Mouse (Mus musculus): Measurements from ENCODE around the gene Gpbar1. TPM values are rescaled to one million over a fixed set of nuclear protein-coding genes. Genes with fewer than 3 reads are reported as not detected.

Gpbar1 gene
- total RNA-seq (2023), result 1.7 TPM

GRCm38 (mm10) chr1:74278538-74278937, at the start of gene Gpbar1:
Gene Gpbar1, plus strand, starts transcription at chr1:74278550.

DNA sequence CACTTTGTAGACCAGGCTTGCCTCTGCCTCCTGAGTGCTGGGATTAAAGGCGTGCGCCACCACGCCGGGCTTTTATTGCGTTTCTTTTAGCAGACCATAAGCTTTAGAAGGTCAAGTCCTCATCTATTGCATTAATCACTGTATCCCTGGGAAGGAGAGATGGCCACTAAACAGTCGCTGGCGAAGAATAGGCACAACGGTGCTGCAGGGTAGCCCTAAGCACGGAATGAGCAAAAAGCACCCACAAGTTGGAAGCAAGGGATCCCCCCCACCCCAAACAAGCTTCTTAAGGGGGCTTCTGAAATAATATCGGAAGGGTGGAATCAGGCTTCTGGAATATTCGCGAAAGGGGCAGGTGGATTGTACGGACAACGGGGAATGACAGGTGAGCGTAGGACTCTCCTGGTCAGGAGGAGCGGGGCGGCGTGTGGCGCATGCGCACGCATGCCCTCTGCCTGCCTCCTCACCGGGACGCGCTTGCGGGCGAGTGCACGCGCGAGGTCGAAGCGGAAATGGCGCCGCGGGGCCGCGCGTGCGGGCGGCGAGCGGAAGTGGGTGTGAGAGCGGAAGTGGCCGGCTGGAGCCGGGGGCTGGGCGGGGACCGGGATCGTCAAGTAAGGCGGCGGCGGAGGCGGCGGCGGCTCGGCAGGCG, 42.3 kb upstream of the Gpbar1 start, which contains the start of gene Arpc2:
Gene Arpc2 (plus strand): TSS at position 147 of the 652 bp plus-strand sequence.

GRCm38 (mm10) chr1:74284543-74285160, 6.3 kb downstream of the Gpbar1 start, which contains the start of the genes Aamp and Pnkd:
Gene Aamp, minus strand, starts transcription at chr1:74284738.
Gene Pnkd, plus strand, starts transcription at chr1:74284930.

DNA sequence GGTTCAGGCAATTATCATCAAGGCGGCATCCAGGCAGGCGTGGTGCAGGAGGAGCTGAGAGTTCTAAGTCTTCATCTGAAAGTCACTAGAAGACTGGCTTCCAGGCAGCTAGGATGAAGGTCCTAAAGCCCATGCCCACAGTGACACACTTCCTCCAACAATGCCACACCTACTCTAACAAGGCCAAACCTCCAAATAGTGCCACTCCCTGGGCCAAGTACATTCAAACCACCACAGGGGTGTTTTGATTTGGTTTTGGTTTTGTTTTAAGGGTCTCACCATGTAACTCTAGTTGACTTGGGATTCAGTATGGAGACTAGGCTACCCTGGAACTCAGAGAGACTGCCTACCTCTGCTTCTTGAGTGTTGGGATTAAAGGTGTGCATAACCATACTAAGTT, 27.2 kb downstream of the Gpbar1 start, which contains the start of gene Tmbim1:
Gene Tmbim1 (minus strand): TSS at position 101 of the 400 bp plus-strand sequence.

Other genes starting within 250 kb of the Gpbar1 start
- gene Tns1, start 154.1 kb upstream of the Gpbar1 start, total RNA-seq (2023), result 41.3 TPM
- gene Rufy4, start 153.0 kb upstream of the Gpbar1 start, total RNA-seq (2023), result 0.41 TPM
- gene Cxcr2, start 124.6 kb upstream of the Gpbar1 start, total RNA-seq (2023), result 1.8 TPM
- not detected for gene Cxcr1, start 83.9 kb upstream of the Gpbar1 start, total RNA-seq (2023)
- gene Arpc2, start 42.5 kb upstream of the Gpbar1 start, total RNA-seq (2023), result 366 TPM
- 169 TPM for gene Aamp, start 6.2 kb downstream of the Gpbar1 start, total RNA-seq (2023)
- gene Pnkd, start 6.4 kb downstream of the Gpbar1 start, total RNA-seq (2023), result 22.7 TPM
- gene Tmbim1, start 27.1 kb downstream of the Gpbar1 start, total RNA-seq (2023), result 0.95 TPM
- gene Catip, start 83.6 kb downstream of the Gpbar1 start, total RNA-seq (2023), result not detected
- gene Slc11a1, start 96.6 kb downstream of the Gpbar1 start, total RNA-seq (2023), result 5.3 TPM
- 105 TPM for gene Ctdsp1, start 113.0 kb downstream of the Gpbar1 start, total RNA-seq (2023)
- 1.4 TPM for gene Vil1, start 130.8 kb downstream of the Gpbar1 start, total RNA-seq (2023)
- gene Cnot9, start 227.5 kb downstream of the Gpbar1 start, total RNA-seq (2023), result 26.5 TPM

Data from CD4-positive naive resting alpha-beta T cell, adult 57 days (primary cell).